Mouse (Mus musculus) heart, postnatal 0 days (tissue): ENCODE data around the gene Kremen2.

Experiments used
- CTCF ChIP-seq: IDR thresholded peaks from 2 replicates; pipeline ENCODE4 v1.5.1; 2016; ENCODE audit warnings: antibody characterized with exemption, control low read depth, low read depth
- EP300 ChIP-seq: IDR thresholded peaks from 2 replicates; pipeline ENCODE4 v1.6.1; 2016; ENCODE audit warnings: antibody characterized with exemption, low read depth

GRCm38 (mm10) chr17:23738836-23739201 lies 6.8 kb downstream of the Kremen2 start:
- TF ChIP-seq CTCF (no peak), EP300 (no peak)
